ENCODE assay signal across 12 mouse cellular contexts in genomic region chr2:113866155-113866554, GRCm38 (mm10). TPM values are rescaled to one million over a fixed set of nuclear protein-coding genes. Genes with fewer than 3 reads are reported as not detected.
DNase-seq lines count a peak whose midpoint lies in the region; ATAC-seq and TF ChIP-seq lines count a peak whose summit lies in the region.
"Had no signal": no experiment of that assay in that cellular context is flagged by ENCODE, and none has a peak within 500 bp of the region (broad histone marks: within the 10 kb centered on the region; RNA-seq: fewer than 3 reads in every experiment).

No protein-coding gene starts in this region.

- no peak overlapping the region for H3K27ac ChIP-seq in kidney, embryonic 14.5 days (ENCODE audit: low read depth, low read length)
- H3K27ac ChIP-seq: forebrain, embryonic 10.5 days; liver, embryonic 15.5 days had no signal

- no peak for TF ChIP-seq POLR2A in brain, embryonic 14.5 days (IDR thresholded peaks at IDR 0.05; ENCODE audit: borderline replicate concordance, extremely low read depth, insufficient read depth, insufficient read length, poor library complexity, severe bottlenecking)

- TF ChIP-seq CTCF in brain, embryonic 14.5 days (IDR thresholded peaks at IDR 0.05; ENCODE audit: borderline replicate concordance, extremely low read depth, insufficient read depth, insufficient read length): no peak

- no peaks in the 10 kb centered on the region for H3K4me1 ChIP-seq in kidney, embryonic 14.5 days (ENCODE audit: control insufficient read depth, insufficient read depth, low read length)
- H3K4me1 ChIP-seq: forebrain, embryonic 10.5 days; liver, embryonic 15.5 days had no signal

- H3K4me2 ChIP-seq in kidney, embryonic 14.5 days (replicated peaks; ENCODE audit: low read depth, low read length): no peak overlapping the region
- H3K4me2 ChIP-seq: liver, embryonic 15.5 days had no signal

- WGBS in kidney, embryonic 14.5 days: 27% methylated on average over 2 of the region's 2 CpGs

- no peak for ATAC-seq in kidney, embryonic 14.5 days (ENCODE audit: low FRiP score, low TSS enrichment)

- no peaks in the 10 kb centered on the region for H3K9me3 ChIP-seq in kidney, embryonic 14.5 days (ENCODE audit: control insufficient read depth, low read length)
- H3K9me3 ChIP-seq: forebrain, embryonic 10.5 days; liver, embryonic 15.5 days had no signal

- H3K9ac ChIP-seq in kidney, embryonic 14.5 days (ENCODE audit: low read depth, low read length): no peak overlapping the region
- H3K9ac ChIP-seq: liver, embryonic 15.5 days had no signal

- peak; percentile 34 for DNase-seq in embryo, embryonic 10.5 days (ENCODE audit: low spot score)
- no peak for DNase-seq in embryo, embryonic 10 days (ENCODE audit: low spot score)
- peak; percentile 21 for DNase-seq in kidney, adult 9 months
- DNase-seq in 3T3-L1 (ENCODE audit: low read depth, low spot score): peak; percentile 69
- peak; percentile 44 for DNase-seq in brain, embryonic 14.5 days (ENCODE audit: low read depth)
- DNase-seq in cerebellum, adult 8-10 months: no peak
- no peak for DNase-seq in kidney, adult 11 months
- DNase-seq: cerebellum, adult 9-11 months; kidney, adult 18-20 months had no signal

- H3K36me3 ChIP-seq in kidney, embryonic 14.5 days (ENCODE audit: control insufficient read depth, insufficient read depth, low read length): no peaks in the 10 kb centered on the region
- H3K36me3 ChIP-seq: forebrain, embryonic 10.5 days; liver, embryonic 15.5 days had no signal

- H3K27me3 ChIP-seq in kidney, embryonic 14.5 days (ENCODE audit: control insufficient read depth, insufficient read depth, low read length): no peaks in the 10 kb centered on the region
- H3K27me3 ChIP-seq: liver, embryonic 15.5 days had no signal

- no peak overlapping the region for H3K4me3 ChIP-seq in kidney, embryonic 14.5 days (ENCODE audit: low read length)
- H3K4me3 ChIP-seq: forebrain, embryonic 10.5 days; liver, embryonic 15.5 days had no signal

RNA-seq across cellular contexts. Expression of gene Arhgap11a, which starts 17.7 kb away (rescaled TPM):
- polyA plus RNA-seq in kidney, embryonic 14.5 days (2014; fragmentation: Nextera tagmentation; extraction: Ambion mirVana): 6.4 and 7.1 TPM in 2 replicates
- 13.5 and 18.0 TPM in 2 replicates for polyA plus RNA-seq in brain, embryonic 14.5 days (2012; rRNA removed)

RNA-seq across cellular contexts. Expression of gene Scg5, which starts 37.2 kb away (rescaled TPM):
- 5.2 and 6.8 TPM in 2 replicates for polyA plus RNA-seq in kidney, embryonic 14.5 days (2014; fragmentation: Nextera tagmentation; extraction: Ambion mirVana)
- 120 and 122 TPM in 2 replicates for polyA plus RNA-seq in brain, embryonic 14.5 days (2012; rRNA removed)

Comparison
In these comparisons a context has a peak if more than half of its experiments do, and no peak if none do; other contexts are left out.
1. DNase-seq: peak in embryo, embryonic 10.5 days (single experiment), kidney, adult 9 months (single experiment), 3T3-L1 (single experiment) and brain, embryonic 14.5 days (single experiment); none in embryo, embryonic 10 days (single experiment), cerebellum, adult 8-10 months (single experiment) and kidney, adult 11 months (single experiment).
2. RNA of gene Scg5, which starts 37.2 kb away (polyA plus RNA-seq): 120 to 122 TPM in brain, embryonic 14.5 days; 5.2 to 6.8 TPM in kidney, embryonic 14.5 days; every median in the first group is over 10 times any median in the second.